Mouse (Mus musculus) erythroblast, adult 5-6 weeks (primary cell): ENCODE results near the gene Wnt6. TPM values are rescaled to one million over a fixed set of nuclear protein-coding genes. Genes with fewer than 3 reads are reported as not detected.
A peak's percentile ranks its signal among the peaks of the same experiment; 100 is the strongest.
"Not testable (repeated sequence)": the region's sequence is repeated elsewhere in the genome, so short reads cannot be mapped to it uniquely, and the experiment has no call there.

ENCODE experiments used
- ATAC-seq: replicated peaks from 2 replicates; pipeline ENCODE4 v1.8.0; 2016; ENCODE audit warnings: moderate number of reproducible peaks, mild to moderate bottlenecking, moderate TSS enrichment, inconsistent platforms; ENCODE audit not compliant: poor library complexity, low FRiP score, severe bottlenecking
- total RNA-seq, 2 experiments: library from RNA; stranded (forward) in 1 of 2; stranded (reverse) in 1 of 2; fragments of 150-400 nt in 1 of 2; fragments of 200-764, 138-1000 nt in 1 of 2; gene quantifications; 2 replicates each; pipeline versions ENCODE4 v1.2.3 to v1.2.4; 2015 to 2017; ENCODE audit warnings: low replicate concordance in 2 of 2

The Wnt6 gene
- total RNA-seq, 2 experiments from 2014 or later: not detected

DNA sequence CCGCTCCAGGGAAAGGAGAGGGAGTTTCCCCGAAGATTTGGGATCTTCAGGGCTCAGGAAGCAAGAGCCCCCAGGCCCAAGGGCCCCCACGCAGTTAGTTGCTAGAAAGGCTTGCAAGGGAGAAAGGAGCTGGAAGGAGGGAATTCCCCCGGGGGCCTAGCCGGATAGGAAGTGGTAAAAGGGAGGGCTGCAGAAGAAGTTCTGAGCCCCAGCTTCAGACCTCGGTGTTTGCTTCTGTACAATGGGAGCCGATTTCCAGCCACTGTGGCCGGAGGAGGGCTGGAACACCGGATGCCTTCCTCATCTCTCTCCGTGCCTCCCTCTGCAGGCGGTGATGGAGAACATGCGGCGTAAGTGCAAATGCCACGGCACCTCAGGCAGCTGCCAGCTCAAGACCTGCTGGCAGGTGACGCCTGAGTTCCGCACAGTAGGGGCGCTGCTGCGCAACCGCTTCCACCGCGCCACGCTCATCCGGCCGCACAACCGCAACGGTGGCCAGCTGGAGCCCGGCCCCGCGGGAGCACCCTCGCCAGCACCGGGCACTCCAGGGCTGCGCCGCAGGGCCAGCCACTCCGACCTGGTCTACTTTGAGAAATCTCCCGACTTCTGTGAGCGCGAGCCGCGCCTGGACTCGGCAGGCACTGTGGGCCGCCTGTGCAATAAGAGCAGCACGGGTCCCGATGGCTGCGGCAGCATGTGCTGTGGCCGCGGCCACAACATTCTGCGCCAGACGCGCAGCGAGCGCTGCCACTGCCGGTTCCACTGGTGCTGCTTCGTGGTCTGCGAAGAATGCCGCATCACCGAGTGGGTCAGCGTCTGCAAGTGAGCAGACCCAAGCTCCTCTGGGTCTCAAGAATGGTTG lies 31.3 kb downstream of the Wnt6 start:
- ATAC-seq: no peak

DNA sequence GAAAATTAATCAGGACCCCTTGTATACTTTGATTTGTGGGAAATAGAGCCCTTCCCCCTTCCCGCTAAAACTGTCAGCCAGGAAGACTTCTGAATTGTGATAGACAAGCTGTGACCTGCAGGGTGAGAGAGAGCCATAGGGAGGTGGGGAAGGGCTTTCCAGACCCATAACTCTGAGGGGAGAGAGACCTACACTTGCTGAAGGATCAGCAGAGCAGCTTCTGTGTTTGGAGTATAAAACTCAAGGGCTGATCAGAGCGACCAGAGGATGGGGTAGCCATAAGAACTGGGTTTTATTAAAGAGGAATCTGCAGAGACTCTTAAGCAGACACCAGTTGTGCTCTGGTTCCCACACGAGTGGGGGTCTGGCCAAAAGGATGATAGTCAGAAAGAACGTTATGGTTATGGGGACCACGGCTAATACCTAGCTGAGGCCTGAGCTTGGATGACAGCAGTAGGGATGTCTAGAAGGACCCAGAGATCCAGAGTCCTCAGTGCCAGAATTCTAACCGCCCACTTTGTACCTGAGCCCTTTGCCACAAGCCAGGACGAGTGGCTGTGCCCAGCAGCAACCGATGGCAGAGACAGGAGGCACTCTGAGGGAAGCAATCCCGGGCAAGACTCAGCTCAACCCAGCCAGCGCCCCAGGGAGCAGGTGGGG lies 32.6 kb downstream of the Wnt6 start:
- ATAC-seq: no peak

DNA sequence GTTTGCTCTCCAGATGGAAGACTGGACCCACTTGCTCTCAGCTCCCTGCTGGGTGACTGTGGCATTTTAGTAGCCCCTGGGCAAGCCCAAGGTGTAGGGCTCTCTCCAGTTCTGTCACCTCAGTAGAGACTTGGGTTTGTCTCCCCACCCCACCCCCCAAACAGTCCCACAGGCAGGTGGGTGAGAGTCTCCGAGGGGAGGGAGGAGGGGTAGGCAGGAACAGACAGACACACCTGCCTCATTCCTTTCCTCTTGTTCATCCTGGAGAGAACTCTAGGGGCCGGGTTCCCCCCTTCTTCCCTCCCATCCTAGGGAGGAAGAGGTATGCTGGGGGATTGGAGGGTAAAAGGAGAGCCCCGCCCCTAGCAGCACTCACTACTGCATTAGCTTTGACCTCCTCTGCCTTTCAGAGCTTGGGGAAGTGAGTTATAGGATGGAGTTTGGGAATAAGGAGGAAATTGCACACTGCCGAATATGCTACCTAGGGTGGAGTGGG lies 33.7 kb downstream of the Wnt6 start:
- no peak for ATAC-seq

DNA sequence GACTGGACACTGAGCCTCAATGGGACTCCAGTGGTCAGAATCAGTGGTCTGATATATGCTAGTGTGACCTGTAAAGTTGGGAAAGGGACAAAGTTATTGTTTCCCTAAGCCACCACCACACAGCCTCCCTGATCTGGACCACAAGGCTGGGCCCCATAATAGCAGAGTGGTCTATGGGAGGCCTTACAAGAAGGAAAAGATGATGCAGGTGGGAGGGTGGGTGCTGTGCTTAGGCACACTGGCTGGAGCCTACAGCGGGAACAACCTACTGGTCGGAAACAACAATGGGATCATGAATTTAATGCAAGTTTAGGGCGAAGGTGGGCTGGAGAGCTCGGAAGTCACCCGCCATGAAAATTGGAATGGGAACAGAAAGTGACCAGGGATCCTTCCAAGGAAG lies 34.2 kb downstream of the Wnt6 start:
- ATAC-seq: no peak

DNA sequence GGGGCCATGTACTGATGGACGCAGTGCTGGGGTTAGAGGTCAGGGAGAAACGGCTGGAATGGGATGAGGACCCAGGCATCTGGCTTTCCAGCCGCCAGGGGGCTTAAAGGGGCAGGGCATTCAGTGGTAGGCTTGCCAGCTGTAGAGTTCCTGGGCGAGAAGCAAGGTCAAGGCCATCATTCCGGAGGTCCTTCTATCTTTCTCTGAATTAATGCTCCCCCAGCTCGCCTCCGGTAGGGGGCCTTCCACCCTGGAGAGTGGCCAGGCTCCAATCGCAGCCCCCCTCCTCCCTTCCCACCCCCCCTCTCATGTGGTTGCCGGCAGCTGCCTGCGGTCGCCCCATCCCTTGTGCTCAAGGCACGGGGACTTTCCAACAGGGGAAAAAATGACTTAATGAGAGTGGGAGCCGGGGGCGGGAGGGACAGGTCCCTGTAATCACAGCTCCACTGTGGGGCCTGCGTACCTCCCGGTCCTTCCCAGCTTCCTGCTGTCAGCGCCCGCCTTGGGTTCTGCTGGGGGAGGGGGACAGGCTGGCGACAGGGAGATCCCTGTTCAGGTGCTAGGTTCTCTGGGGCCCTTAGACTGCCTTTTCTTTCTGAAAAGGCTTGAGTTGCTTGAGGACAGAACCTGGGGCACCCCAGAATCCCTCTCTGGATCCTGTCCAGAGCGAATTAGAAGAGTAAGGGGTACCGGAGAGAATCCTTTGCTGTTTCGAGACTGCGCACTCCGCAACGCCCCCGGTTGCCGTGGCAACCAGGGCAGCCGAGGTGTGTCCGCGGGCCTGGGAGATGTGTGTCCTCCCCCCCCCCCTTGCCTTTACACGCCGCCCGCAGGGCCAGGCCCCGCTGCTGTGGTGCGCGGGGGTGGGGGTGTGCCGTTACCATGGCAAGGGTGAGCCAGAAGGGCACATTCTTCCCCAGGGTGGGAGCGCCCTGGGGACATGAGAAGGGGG lies 34.9 kb downstream of the Wnt6 start:
- ATAC-seq: no peak

DNA sequence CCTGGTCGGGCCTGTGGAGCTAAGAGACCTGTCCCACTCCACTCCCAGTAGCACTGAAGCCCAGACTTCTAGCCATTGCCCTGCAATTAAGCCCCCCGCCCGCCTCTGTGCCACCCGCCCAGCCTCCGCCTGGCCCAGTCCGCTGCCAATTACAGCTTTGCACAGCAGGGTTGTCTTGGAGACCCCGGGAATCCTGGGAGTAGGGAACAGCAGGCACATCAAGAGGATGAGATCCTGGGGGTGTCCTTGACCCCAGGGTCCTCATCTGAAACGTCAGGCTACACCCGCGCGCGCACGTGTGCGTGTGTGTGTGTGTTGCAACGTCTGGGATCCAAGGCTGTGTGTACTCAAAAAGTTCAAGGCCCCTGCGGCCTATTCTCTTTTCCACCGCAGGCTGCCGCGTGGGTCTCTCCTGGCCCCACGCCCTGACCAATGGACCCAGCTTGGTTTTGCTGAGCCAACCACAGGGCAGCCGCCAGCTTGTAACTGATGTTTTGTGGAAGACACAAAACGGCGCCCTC lies 35.9 kb downstream of the Wnt6 start:
- no peak for ATAC-seq

DNA sequence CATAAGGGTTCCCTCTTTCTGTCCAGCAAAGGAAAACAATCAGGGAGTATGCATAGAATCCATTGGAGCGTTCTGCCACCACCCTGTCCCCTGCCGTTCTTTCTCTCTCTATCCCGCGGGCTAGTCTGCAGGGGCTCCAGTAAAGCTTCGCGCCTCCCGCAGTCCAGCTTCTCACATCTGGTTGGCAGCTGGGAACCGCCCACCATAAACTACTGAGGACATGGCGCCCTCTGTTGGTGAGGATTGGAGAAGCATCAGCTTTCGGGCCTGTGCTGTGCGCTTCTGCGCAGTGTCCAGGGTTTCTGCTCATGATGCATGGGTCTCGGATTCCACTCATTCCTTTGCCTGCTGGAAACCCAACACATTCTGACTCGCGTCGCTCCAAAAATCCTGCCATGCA lies 36.4 kb downstream of the Wnt6 start:
- ATAC-seq: 0 out of 2 replicates have a peak, but pooled peaks have one; percentile 62

DNA sequence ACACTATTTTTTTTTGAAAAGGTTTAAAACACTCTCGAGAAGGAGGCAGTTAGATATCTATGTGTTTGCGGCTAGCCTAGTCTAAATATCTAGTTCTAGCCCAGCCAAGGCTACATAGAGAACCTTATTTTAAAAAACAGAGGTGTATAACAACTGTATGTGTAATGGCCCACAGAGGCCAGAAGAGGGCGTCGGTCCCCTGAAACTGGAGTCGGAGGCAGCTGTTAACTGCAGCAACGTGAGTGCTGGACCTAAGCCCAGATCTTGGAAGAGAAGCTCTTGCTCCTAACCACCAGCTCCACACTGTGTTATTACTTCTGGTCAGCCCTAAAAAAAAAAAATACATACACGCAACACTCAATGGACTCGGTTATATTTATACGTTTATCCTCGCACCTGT lies 37.3 kb downstream of the Wnt6 start:
- no peak for ATAC-seq

DNA sequence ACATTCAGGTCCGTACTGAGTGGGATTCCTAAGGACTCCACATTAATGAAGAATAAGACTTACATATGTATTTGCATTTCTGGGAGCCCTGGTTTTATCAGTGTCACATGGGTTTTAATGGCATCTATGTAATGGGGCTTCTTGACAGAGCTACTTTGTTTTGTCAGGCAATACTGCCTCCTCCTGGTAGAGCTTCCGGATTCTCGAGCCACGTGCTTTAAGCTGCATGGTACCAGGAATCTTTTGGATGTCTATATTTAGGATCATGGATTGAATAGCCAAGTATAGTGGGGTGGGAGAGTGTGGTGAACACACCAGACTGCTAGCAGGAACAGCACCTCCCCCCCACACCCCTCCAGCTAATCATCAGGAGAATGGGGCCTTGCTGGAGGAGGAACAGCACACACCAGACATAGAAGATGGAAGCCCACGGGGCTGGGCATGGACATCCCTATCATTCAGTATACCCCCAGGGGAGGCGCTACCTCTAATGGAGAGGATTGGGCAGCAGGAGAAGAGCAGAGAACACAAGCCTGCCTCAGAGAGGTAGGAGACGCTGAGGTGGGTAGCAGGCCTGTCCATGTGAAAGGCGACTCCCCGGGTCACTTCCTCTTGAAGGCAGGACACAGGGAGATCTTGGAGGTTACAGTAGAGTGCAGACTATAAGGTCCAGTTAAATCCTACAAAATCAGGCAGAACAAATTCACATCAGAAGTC lies 43.4 kb downstream of the Wnt6 start:
- ATAC-seq: no peak

DNA sequence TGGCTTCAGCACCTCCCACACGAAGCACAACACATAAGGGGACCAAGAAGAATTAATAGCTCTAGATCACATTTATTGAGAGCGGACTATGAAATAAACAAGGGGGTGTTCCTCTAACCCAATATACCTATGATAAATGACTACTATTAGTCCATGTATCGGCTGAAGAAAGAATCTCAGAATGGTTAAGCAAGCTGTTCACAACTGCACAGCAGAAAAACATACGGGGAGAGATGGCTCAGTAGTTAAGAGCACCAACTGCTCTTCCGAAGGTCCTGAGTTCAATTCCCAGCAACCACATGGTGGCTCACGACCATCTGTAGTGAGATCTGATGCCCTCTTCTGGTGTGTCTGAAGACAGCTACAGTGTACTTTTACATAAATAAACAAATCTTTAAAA lies 44.3 kb downstream of the Wnt6 start:
- ATAC-seq: not testable (repeated sequence)

DNA sequence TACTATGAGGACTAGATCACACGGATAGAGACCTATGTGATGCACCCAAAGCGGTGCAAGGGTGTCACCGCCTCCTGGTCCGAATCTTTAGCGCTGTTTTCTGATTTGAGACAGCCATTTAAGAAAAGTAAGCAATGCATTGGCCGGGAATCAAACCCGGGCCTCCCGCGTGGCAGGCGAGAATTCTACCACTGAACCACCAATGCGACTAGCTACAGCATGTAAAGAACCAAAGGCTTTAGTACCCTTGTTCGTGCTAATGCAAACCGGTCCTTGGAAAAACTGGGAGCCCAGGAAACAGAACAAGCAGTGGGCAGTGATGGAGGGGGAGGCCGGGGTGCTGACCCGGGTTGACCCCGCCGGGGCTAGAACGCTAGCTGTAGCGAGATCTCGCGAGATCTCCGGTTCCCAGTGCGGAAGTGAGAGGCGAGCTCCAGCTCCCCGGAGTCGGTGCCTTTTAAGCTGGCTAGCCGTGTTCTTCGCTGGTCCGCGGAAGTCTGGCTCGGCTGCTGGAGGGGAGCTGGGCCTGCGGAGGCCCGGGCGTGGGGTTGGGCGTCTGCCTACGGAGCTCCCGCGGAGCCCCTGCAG lies 45.0 kb downstream of the Wnt6 start:
- peak; percentile 72 for ATAC-seq

DNA sequence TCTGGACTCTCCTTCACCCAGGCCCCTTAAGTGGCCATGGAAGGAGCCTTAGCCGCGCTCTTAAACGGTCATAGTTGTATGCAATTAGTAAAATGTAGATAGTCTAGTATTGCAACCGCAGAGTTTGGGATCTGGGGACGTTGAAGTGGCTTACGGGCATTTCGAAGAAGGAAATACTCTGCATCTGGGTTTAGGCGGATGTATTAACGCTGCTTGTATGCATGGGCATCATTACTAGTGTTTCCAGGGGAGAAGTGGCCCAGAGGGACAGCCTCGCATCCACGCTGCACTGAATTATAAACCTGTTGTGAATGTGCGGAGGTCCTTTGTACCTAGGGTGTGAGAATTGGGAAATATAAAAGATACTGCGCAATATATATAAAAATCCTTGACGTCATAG lies 45.5 kb downstream of the Wnt6 start:
- no peak; the same call in 1 of the 2 replicates for ATAC-seq

DNA sequence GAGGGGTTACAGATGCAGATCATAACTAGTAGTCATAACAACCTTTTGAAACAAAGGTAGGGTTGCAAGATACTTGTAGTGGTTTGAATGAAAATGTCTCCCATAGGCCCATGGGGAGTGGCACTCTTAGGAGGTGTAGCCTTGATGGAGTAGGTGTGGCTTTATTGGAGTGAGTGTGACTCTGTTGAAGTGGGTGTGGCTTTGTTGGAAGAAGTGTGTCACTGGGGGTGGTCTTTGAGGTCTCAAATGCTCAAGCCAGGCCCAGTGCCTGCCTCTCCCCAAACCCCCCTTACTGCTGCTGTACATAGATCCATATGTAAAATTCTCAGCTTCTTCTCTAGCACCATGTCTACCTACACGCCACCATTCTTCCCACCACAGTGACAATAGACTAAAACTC lies 46.8 kb downstream of the Wnt6 start:
- ATAC-seq: no peak

DNA sequence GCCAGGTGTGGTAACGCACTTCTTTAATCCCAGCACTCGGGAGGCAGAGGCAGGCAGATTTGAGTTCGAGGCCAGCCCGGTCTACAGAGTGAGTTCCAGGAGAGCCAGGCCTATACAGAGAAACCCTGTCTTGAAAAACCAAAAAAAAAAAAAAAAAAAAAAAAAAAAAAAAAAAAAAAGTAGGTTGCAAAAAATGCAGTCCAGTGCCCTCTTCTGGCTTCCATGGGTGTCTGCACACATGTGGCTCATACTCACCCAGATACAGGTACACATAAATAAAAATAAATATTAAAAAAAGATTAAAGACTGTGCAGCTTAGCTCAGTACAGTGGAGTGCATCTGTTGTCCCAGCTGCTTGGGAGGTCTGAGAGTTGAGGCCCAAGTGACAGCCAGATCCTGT lies 51.9 kb downstream of the Wnt6 start:
- ATAC-seq: not testable (repeated sequence)

DNA sequence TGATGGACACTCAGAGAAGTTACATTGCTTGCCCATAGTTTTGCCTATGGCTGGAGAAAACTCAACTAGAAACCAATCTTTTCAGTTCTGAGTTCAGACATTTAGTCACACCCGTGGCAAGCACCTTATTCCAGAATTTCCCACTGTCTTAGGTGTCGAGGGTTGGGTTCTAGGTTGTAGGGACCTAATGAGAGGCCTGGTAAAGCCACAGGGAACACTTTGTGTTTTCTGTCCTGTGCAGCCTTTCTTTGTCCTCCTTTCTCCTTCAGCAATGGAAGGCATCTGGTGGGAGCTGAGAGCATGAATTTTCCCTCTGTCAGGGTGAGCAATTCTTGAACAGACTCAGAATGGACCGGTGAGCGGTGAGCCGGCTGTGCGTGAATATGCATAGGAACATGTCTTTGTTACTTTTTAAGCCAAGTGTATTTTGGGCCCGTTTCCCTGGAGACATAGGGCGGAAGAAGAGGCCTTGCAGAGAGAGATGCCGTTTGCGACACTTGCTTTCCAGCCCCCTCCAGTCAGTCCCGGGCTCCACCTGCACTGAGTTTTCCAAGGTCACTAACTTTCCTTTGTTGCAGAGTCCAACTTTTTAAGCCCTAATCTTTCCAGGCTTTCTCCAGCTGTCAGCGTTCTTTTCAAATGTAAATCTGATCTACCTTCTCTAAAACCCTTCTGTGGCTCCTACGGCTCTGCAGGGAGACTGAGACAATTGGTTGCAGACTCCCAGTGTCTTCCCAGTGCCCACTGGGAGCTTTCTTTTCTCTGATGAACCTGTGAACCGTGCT lies 53.0 kb downstream of the Wnt6 start:
- ATAC-seq: no peak

DNA sequence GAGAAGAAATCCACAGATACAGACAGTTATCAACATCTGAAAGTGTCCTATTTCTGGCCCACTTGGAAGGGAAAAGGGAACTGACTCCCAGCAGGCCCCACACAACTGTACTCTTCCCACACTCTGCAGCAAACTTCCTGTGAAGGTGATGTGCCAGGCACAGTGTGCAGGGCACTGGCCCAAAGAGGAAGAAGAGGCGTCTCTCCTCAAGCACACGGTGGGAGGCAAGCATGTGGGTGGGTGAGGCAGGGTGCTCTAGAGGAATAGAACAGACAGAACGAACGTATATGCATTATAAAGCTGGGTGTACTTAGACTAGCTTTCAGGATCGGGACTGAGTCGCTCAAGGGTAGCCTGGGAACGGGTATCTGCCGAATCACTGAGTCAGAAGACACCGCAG lies 58.4 kb downstream of the Wnt6 start:
- ATAC-seq: no peak

DNA sequence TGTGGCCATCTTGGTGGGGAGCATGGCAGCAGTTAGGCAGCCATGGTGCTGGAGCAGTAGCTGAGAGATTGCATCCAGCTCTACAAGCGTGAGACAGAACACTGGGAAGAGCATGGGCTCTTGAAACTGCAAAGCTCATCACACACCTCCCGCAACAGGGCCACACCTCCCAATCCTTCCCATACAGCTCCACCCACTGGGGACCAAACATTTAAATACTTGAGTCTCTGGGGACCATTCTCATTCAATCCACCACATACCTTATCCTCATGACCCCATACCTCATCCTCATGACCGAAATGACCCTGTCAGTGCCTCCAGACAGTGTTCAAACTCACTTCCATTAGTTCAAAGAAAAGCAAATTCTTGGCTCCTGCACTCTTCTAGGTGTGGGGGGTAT lies 61.6 kb downstream of the Wnt6 start:
- no peak for ATAC-seq
